Mouse (Mus musculus) testis, adult 2 months (tissue): ENCODE results near the gene Ermard.

ENCODE experiments used
- CTCF ChIP-seq: fragments of 200-500 bp; IDR thresholded peaks from 2 replicates; pipeline ENCODE4 v1.5.1; 2012; ENCODE audit warnings: low read depth, mild to moderate bottlenecking, inconsistent platforms, low read length, moderate library complexity; ENCODE audit not compliant: control insufficient read depth, insufficient read depth, insufficient replicate concordance
- POLR2A ChIP-seq: fragments of 200-500 bp; IDR thresholded peaks from 2 replicates; pipeline ENCODE4 v1.6.1; 2012; ENCODE audit warnings: low read depth, mild to moderate bottlenecking, inconsistent platforms, low read length, moderate library complexity; ENCODE audit not compliant: control insufficient read depth

- TF ChIP-seq CTCF = no peak
- TF ChIP-seq POLR2A = no peak
Measured at GRCm38 (mm10) chr17:15120096-15120495, 79.1 kb downstream of the Ermard start.
